Mouse (Mus musculus) G1E (cell line): ENCODE measurements around the gene Bad. TPM values are rescaled to one million over a fixed set of nuclear protein-coding genes. Genes with fewer than 3 reads are reported as not detected.

Source experiments
- ATAC-seq: 2 replicates; pipeline ENCODE4 v1.8.0; 2016; ENCODE audit warnings: mild to moderate bottlenecking; ENCODE audit not compliant: insufficient number of reproducible peaks, poor library complexity, low FRiP score, severe bottlenecking; ENCODE audit errors: extremely low read depth
- DNase-seq: peaks from one replicate; pipeline ENCODE4 v3.0.0; 2012; ENCODE audit warnings: low spot score
- H3K27me3 ChIP-seq: 2 replicates; pipeline ENCODE4 v1.6.1; 2012; ENCODE audit warnings: mild to moderate bottlenecking, low read length, inconsistent platforms; ENCODE audit not compliant: insufficient read depth
- H3K36me3 ChIP-seq: replicated peaks from 2 replicates; pipeline ENCODE3; 2012; ENCODE audit warnings: mild to moderate bottlenecking, inconsistent platforms
- H3K4me1 ChIP-seq: 2 replicates; pipeline ENCODE4 v1.6.1; 2012; ENCODE audit warnings: low read depth, low read length, inconsistent platforms, mixed read lengths; ENCODE audit not compliant: insufficient read depth
- H3K4me3 ChIP-seq: 2 replicates; pipeline ENCODE4 v1.5.1; 2012; ENCODE audit warnings: low read depth, mild to moderate bottlenecking, inconsistent platforms, low read length, moderate library complexity, mixed read lengths
- H3K9me3 ChIP-seq: replicated peaks from 2 replicates; pipeline ENCODE4 v1.6.1; 2012; ENCODE audit warnings: inconsistent platforms
- CTCF ChIP-seq: IDR thresholded peaks from 2 replicates; pipeline ENCODE4 v1.5.1; 2012; ENCODE audit warnings: low read depth, low read length, inconsistent platforms, mixed read lengths
- GATA1 ChIP-seq: IDR thresholded peaks from 2 replicates; pipeline ENCODE4 v1.6.1; 2012; ENCODE audit warnings: borderline replicate concordance, low read length, inconsistent platforms, mixed read lengths
- GATA2 ChIP-seq: IDR thresholded peaks from 2 replicates; pipeline ENCODE4 v1.6.1; 2012; ENCODE audit warnings: low read depth, low read length, inconsistent platforms, borderline replicate concordance
- POLR2AphosphoS5 ChIP-seq: IDR thresholded peaks from 2 replicates; pipeline ENCODE4 v1.6.1; 2012; ENCODE audit warnings: low read depth, low read length, inconsistent platforms; ENCODE audit not compliant: insufficient replicate concordance
- TAL1 ChIP-seq: conservative IDR thresholded peaks from 2 replicates; pipeline ENCODE4 v1.6.1; 2012; ENCODE audit warnings: low read depth, low read length, inconsistent platforms, mixed read lengths
- polyA plus RNA-seq: library from polyadenylated mRNA; stranded (reverse); fragments of >175 nt; gene quantifications from 2 replicates; pipeline ENCODE4 v1.2.3, GENCODE M21; 2012
- total RNA-seq, 2 experiments: library from RNA; stranded (forward) in 1 of 2; stranded (reverse) in 1 of 2; fragments of 200-1000 nt in 1 of 2; fragments of >200 nt in 1 of 2; fragmentation: Nextera tagmentation in 1 of 2; gene quantifications; 2 replicates each; pipeline ENCODE4 v1.2.3; 2014 to 2017

Gene Bad
- total and polyA plus RNA-seq, 3 experiments = 12.6 to 51.9 (median 50.7) TPM

DNA sequence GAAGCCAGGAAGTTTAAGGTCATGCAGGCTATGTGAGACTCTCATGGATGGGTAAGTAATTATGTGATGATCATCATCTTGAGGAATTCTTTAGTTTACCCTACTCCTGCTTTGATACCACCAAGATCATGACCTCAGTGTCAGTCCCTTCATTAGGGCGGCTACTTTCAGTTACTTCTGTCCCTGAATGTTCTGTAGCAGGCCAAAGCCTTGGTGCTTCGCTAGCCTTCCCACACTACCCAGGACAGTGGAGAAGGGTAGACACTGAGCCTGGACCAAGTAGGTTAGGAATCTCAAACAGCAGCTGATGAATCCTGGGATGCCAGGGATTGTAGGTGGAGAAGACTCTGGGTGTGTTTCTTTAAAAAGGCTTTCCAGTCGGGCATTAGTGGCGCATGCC is 39.8 kb downstream of the Bad start:
- no peak for DNase-seq
- no peak for ATAC-seq
- H3K4me3 ChIP-seq = peak overlapping the region; percentile 76; the same call in 1 of the 2 replicates
- H3K36me3 ChIP-seq = peaks cover 72% of the 10 kb centered on the region
- H3K4me1 ChIP-seq = peaks cover 66% of the 10 kb centered on the region
- H3K9me3 ChIP-seq = no peaks in the 10 kb centered on the region
- no peak for TF ChIP-seq TAL1
- no peak for TF ChIP-seq POLR2AphosphoS5
- no peak for TF ChIP-seq GATA1
- TF ChIP-seq CTCF = no peak
- TF ChIP-seq GATA2 = no peak
- H3K27me3 ChIP-seq = no peaks in the 10 kb centered on the region

DNA sequence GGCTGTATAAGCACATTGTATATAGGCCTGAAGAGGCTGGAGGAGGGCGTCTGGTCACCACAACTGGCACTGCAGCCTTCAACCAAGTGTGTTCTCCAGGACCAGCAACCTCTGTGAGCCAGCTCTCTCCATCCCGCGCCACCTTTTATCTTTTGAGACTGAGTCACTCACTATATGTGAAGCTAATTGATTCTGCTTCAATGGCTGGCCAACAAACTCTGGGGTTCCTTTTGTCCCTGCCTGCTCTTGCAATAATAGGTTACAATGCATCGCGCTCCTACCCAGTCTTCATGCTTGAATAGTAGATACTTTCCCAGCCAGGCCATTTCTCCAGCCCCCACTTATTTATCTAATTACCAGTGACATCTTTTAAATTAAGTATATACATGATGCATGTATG is 42.0 kb downstream of the Bad start:
- no peak for TF ChIP-seq CTCF
- no peak for TF ChIP-seq GATA1
- no peak for TF ChIP-seq POLR2AphosphoS5
- ATAC-seq = no peak
- Histone ChIP-seq H3K36me3 (peaks cover 55% of the 10 kb centered on the region), H3K4me3 (no peak overlapping the region), H3K4me1 (peaks cover 63% of the 10 kb centered on the region), H3K27me3 (no peaks in the 10 kb centered on the region), H3K9me3 (no peaks in the 10 kb centered on the region)
- no peak for DNase-seq

DNA sequence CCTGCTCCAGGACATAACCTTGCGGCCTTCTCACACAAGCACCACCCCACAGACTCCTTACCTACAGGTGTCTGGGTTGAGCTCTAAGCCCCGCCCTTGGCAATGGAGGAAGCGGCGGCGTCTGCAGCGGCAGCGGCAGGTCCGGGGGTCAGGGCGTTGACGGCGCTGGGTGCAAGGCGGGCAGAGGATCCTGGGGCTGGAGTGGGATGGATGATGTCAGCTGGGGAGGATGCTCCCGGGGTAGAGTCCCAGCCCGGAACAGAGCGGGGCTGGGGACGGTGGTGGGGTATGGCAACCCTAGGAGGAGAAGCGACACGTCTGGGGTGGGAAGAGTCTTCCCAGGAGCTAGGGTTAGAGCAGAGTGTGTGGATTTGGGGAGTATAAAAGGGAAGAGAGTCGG is 43.6 kb downstream of the Bad start:
- H3K27me3 ChIP-seq = no peaks in the 10 kb centered on the region
- no peaks in the 10 kb centered on the region for H3K9me3 ChIP-seq
- no peak for ATAC-seq
- no peak for TF ChIP-seq POLR2AphosphoS5
- TF ChIP-seq GATA1 = no peak
- TF ChIP-seq GATA2 = no peak
- no peak for TF ChIP-seq TAL1
- TF ChIP-seq CTCF = no peak
- no peak overlapping the region for H3K4me3 ChIP-seq
- peaks cover 59% of the 10 kb centered on the region for H3K36me3 ChIP-seq
- DNase-seq = no peak
- H3K4me1 ChIP-seq = peaks cover 61% of the 10 kb centered on the region

DNA sequence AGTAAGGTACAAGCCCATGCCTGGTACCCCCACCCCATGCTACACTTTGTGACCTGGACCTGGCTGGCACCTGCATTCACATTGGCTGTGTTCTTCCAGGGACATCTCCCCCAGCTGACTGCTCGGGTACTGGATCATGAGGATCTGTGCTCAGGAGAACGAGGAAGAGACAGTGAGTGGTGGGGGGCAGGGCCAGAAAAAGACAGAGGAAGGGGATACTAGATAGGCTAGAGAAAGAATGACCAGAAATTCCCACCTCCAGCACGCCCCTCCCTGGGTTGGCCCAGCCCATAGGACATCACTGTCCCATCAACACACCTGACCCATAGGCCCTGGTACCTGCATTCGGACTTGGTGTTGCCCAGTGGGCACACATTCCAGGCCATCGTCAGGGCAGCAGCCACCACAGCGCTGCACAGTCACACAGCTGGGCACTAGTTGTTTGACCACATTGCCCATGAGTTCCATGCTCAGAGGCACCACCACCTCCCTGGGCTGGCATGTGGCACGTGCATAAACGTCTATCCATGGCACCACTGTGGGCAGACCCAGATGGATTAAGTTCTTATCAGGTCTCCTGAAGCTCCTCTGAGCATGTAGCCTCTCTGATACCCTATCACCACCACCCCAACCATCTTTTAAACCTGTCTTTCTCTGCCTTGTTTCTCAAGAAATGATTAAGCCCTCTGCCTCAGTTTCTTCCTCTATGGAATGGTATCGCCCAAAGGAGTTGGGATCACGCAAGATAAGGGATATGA is 44.5 kb downstream of the Bad start:
- no peaks in the 10 kb centered on the region for H3K9me3 ChIP-seq
- H3K4me3 ChIP-seq = peak overlapping the region; percentile 88
- TF ChIP-seq GATA1 (no peak), CTCF (no peak), TAL1 (no peak), GATA2 (no peak), POLR2AphosphoS5 (no peak)
- DNase-seq (no peak), ATAC-seq (no peak)
- H3K4me1 ChIP-seq = peaks cover 58% of the 10 kb centered on the region
- H3K36me3 ChIP-seq = peaks cover 63% of the 10 kb centered on the region
- H3K27me3 ChIP-seq = no peaks in the 10 kb centered on the region

DNA sequence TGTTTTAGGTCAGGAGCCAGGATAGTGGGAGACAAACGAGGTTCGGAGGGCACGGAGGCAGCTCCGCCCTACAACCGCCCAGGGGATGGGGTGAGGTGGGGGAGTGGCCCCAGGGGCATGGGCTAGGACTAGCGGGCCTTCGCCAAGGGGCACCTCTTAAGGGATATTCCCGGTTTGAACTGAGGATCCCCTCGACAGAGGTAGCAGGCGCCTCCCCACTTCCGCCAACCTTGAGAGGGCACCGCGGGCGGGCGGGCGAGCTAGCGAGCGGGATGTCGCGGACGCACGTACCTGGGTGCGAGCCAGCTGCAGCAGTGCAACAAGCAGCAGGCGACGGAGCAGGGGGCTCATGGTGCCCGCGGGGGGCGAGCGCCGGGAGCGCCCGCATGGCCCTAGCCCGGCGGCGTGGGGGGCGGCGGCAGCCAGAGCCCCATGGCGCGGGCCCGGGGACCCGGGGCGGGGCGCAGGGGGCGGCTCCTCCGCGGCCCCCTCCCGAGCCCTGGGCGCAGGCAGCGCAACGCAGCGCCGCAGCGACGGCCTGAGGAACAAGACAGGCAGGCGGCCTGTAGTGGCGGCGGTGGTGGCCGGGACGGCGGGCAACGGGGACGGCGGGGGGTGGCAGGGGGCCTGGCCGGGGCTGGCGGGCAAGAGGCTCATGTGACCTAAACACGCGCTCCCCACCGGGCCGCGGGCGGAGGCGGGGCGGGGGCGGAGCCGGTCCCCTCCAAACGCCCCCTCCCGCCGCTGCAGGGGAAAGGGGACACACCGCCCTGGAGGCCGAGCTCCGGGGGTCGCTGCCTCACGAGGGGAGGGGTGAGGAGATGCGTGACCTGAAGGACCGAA is 45.6 kb downstream of the Bad start, which contains the start of gene Vegfb:
TSS of gene Vegfb (minus strand) at position 591 of the 843 bp plus-strand sequence.
- Histone ChIP-seq H3K4me3 (peak within 1 kb of the TSS; percentile 88), H3K27me3 (no peaks in the 10 kb centered on the region), H3K9me3 (no peaks in the 10 kb centered on the region), H3K4me1 (peaks cover 56% of the 10 kb centered on the region), H3K36me3 (peaks cover 56% of the 10 kb centered on the region)
- ATAC-seq (no peak), DNase-seq (peak; percentile 65)
- TF ChIP-seq POLR2AphosphoS5 (no peak), CTCF (no peak)

DNA sequence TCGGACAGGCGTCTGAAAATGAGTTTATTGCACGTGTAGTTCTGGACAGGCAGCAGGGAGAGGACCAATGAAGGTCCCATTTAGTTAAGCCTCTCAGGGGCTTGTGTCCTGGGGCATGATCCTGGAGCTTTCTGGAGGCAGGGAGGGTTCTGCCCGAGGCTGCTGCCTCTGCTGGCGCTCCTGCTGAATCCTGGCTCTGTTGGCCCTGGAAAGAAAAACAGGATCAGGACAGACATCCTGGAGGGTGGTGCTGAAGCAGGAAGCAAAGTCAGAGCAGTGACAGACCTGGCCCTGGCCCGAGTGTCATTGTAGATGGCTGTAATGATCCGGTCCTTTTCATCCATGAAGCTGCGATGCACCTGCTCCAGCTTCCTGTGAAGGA is 46.2 kb downstream of the Bad start:
- no peak for TF ChIP-seq GATA1
- TF ChIP-seq GATA2 = no peak
- TF ChIP-seq TAL1 = no peak
- TF ChIP-seq CTCF = no peak
- ATAC-seq (no peak), DNase-seq (no peak)
- H3K9me3 ChIP-seq = no peaks in the 10 kb centered on the region
- H3K4me1 ChIP-seq = peaks cover 56% of the 10 kb centered on the region
- no peaks in the 10 kb centered on the region for H3K27me3 ChIP-seq
- H3K36me3 ChIP-seq = peaks cover 50% of the 10 kb centered on the region
- peak overlapping the region; percentile 88 for H3K4me3 ChIP-seq
